Mouse (Mus musculus) cerebellum, adult 9-10 months (tissue): ENCODE measurements at regions not wholly inside any gene's neighbourhood (a gene's known extent, or its start where the extent isn't known, plus 50 kb on each side); places are given as distances from the start of the nearest gene placed in this dataset.

ENCODE experiments used
- DNase-seq: peaks from one replicate; pipeline ENCODE4 v3.0.0; 2022

- no peak for DNase-seq
Observed at GRCm38 (mm10) chr6:93623541-93623940, 660.2 kb downstream of the Magi1 start.

- DNase-seq, result no peak
Observed at GRCm38 (mm10) chr6:93616926-93617325, 666.8 kb downstream of the Magi1 start.

GRCm38 (mm10) chr6:93600376-93600775 is 657.1 kb upstream of the Adamts9 start:
- no peak for DNase-seq

GRCm38 (mm10) chr6:93599371-93599770 is 656.1 kb upstream of the Adamts9 start:
- no peak for DNase-seq

GRCm38 (mm10) chr6:93589935-93590334 is 646.6 kb upstream of the Adamts9 start:
- no peak for DNase-seq

GRCm38 (mm10) chr6:93586871-93587270 is 643.6 kb upstream of the Adamts9 start:
- no peak for DNase-seq

GRCm38 (mm10) chr6:93581141-93581540 is 637.8 kb upstream of the Adamts9 start:
- DNase-seq, result no peak

GRCm38 (mm10) chr6:93580716-93581115 is 637.4 kb upstream of the Adamts9 start:
- no peak for DNase-seq

GRCm38 (mm10) chr6:93575249-93575648 is 632.0 kb upstream of the Adamts9 start:
- DNase-seq, result no peak

GRCm38 (mm10) chr6:93573679-93574635 is 630.7 kb upstream of the Adamts9 start:
- no peak for DNase-seq

- no peak for DNase-seq
Observed at GRCm38 (mm10) chr6:93569866-93570265, 626.6 kb upstream of the Adamts9 start.

- DNase-seq, result no peak
Observed at GRCm38 (mm10) chr6:93569211-93569610, 625.9 kb upstream of the Adamts9 start.

- DNase-seq, result no peak
Observed at GRCm38 (mm10) chr6:93566661-93567060, 623.4 kb upstream of the Adamts9 start.

- no peak for DNase-seq
Observed at GRCm38 (mm10) chr6:93548311-93548710, 605.0 kb upstream of the Adamts9 start.

- DNase-seq, result no peak
Observed at GRCm38 (mm10) chr6:93544246-93544645, 601.0 kb upstream of the Adamts9 start.

GRCm38 (mm10) chr6:93543354-93544129 is 600.2 kb upstream of the Adamts9 start:
- DNase-seq, result peak; percentile 0

- DNase-seq, result no peak
Observed at GRCm38 (mm10) chr6:93539583-93539982, 596.3 kb upstream of the Adamts9 start.

GRCm38 (mm10) chr6:93539171-93539570 is 595.9 kb upstream of the Adamts9 start:
- DNase-seq, result no peak

- no peak for DNase-seq
Observed at GRCm38 (mm10) chr6:93537971-93538370, 594.7 kb upstream of the Adamts9 start.

GRCm38 (mm10) chr6:93537126-93537525 is 593.8 kb upstream of the Adamts9 start:
- DNase-seq, result no peak

- no peak for DNase-seq
Observed at GRCm38 (mm10) chr6:93513818-93514217, 570.5 kb upstream of the Adamts9 start.

GRCm38 (mm10) chr6:93509857-93510256 is 566.6 kb upstream of the Adamts9 start:
- no peak for DNase-seq

GRCm38 (mm10) chr6:93497824-93498223 is 554.5 kb upstream of the Adamts9 start:
- DNase-seq, result no peak

GRCm38 (mm10) chr6:93488441-93488955 is 545.2 kb upstream of the Adamts9 start:
- DNase-seq, result no peak
